Mouse (Mus musculus) testis, adult 2 months (tissue): ENCODE results near the gene Hoxa11.

ENCODE experiments used
- CTCF ChIP-seq: fragments of 200-500 bp; IDR thresholded peaks from 2 replicates; pipeline ENCODE4 v1.5.1; 2012; ENCODE audit warnings: low read depth, mild to moderate bottlenecking, inconsistent platforms, low read length, moderate library complexity; ENCODE audit not compliant: control insufficient read depth, insufficient read depth, insufficient replicate concordance
- POLR2A ChIP-seq: fragments of 200-500 bp; IDR thresholded peaks from 2 replicates; pipeline ENCODE4 v1.6.1; 2012; ENCODE audit warnings: low read depth, mild to moderate bottlenecking, inconsistent platforms, low read length, moderate library complexity; ENCODE audit not compliant: control insufficient read depth

DNA sequence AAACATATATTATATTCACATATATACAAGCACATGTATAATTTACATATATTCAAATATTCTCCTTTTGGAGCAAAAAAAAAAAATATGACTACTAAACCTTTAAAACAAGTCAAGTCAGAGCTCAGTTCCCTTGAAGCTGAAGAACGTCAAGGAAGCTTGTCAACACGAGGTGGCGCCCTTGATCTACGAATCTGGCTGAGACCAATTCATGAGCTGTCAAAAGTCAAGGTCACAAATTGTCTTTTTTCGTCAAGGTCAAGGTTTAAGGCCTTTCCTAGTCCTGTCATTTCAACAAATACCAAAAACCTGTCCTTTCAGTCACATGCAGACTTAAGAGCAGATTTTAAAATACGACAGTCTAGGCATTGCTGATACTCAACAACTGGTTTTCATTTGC is 11.3 kb upstream of the Hoxa11 start:
- TF ChIP-seq POLR2A (no peak), CTCF (peak; percentile 18; the same call in 1 of the 2 replicates)
